Mouse (Mus musculus): ENCODE data around the gene Slc22a14.

DNA sequence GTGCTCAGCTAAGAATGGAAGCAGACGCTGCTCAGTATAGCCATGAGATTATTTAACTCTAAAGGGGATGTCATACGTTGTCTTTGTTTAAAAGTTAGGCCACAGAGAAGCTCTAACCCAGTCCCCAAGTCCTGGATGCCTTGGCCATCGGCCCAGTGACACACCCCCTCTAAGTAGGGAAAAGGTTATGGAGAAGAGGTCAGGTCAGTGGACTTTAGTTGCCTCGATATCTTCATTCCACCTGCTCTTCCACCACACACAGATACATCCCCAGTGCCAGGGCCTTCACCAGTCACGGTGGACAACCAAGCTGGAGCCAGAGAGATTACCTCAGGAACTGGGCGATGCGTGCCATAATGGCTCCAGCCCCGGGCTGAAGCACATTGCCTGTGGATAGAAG lies 209.9 kb downstream of the Slc22a14 start:
- no peak for TF ChIP-seq EP300 (optimal IDR thresholded peaks at IDR 0.05)
- no peak for TF ChIP-seq CTCF (IDR thresholded peaks at IDR 0.05; ENCODE audit: low read depth)
